Mouse (Mus musculus): ENCODE results near the gene Psmb9.
"Not testable (repeated sequence)": the region's sequence is repeated elsewhere in the genome, so short reads cannot be mapped to it uniquely, and the experiment has no call there.

Psmb9 gene

GRCm38 (mm10) chr17:34187261-34187916, at the start of gene Psmb9, which contains the start of gene Tap1:
Gene Psmb9, minus strand, starts transcription at chr17:34187764.
Gene Tap1, plus strand, starts transcription at chr17:34187553.
- peak; percentile 99 for DNase-seq (ENCODE audit: low spot score)

GRCm38 (mm10) chr17:34236691-34237090, 49.1 kb upstream of the Psmb9 start:
- DNase-seq (ENCODE audit: low spot score): peak; percentile 26

GRCm38 (mm10) chr17:34234926-34235325, 47.4 kb upstream of the Psmb9 start:
- peak; percentile 80 for DNase-seq (ENCODE audit: low spot score)

- DNase-seq (ENCODE audit: low spot score): peak; percentile 22
These were observed 44.5 kb upstream of the Psmb9 start for GRCm38 (mm10) chr17:34232021-34232420.

- peak; percentile 28 for DNase-seq (ENCODE audit: low spot score)
These were observed 43.4 kb upstream of the Psmb9 start for GRCm38 (mm10) chr17:34230971-34231370.

- DNase-seq (ENCODE audit: low spot score): peak; percentile 51
These were observed 38.3 kb upstream of the Psmb9 start for GRCm38 (mm10) chr17:34225911-34226310.

- DNase-seq (ENCODE audit: low spot score): peak; percentile 27
These were observed 37.9 kb upstream of the Psmb9 start for GRCm38 (mm10) chr17:34225426-34225825.

- no peak for DNase-seq (ENCODE audit: low spot score)
These were observed 37.3 kb upstream of the Psmb9 start for GRCm38 (mm10) chr17:34224816-34225215.

- DNase-seq (ENCODE audit: low spot score): not testable (repeated sequence)
These were observed 32.8 kb upstream of the Psmb9 start for GRCm38 (mm10) chr17:34220401-34220800.

GRCm38 (mm10) chr17:34219801-34220200, 32.2 kb upstream of the Psmb9 start:
- not testable (repeated sequence) for DNase-seq (ENCODE audit: low spot score)

- DNase-seq (ENCODE audit: low spot score): peak; percentile 79
These were observed 31.5 kb upstream of the Psmb9 start for GRCm38 (mm10) chr17:34219096-34219495.

GRCm38 (mm10) chr17:34218675-34219074, 31.1 kb upstream of the Psmb9 start:
- DNase-seq (ENCODE audit: low spot score): peak; percentile 61

GRCm38 (mm10) chr17:34217986-34218385, 30.4 kb upstream of the Psmb9 start:
- DNase-seq (ENCODE audit: low spot score): peak; percentile 38

GRCm38 (mm10) chr17:34217216-34217928, 29.8 kb upstream of the Psmb9 start:
- DNase-seq (ENCODE audit: low spot score): peak; percentile 31

GRCm38 (mm10) chr17:34215176-34215575, 27.6 kb upstream of the Psmb9 start:
- no peak for DNase-seq (ENCODE audit: low spot score)

GRCm38 (mm10) chr17:34213936-34214335, 26.4 kb upstream of the Psmb9 start:
- peak; percentile 35 for DNase-seq (ENCODE audit: low spot score)

- peak; percentile 36 for DNase-seq (ENCODE audit: low spot score)
These were observed 24.3 kb upstream of the Psmb9 start for GRCm38 (mm10) chr17:34211746-34212365.

- DNase-seq (ENCODE audit: low spot score): peak; percentile 30
These were observed 23.0 kb upstream of the Psmb9 start for GRCm38 (mm10) chr17:34210599-34210998.

- peak; percentile 58 for DNase-seq (ENCODE audit: low spot score)
These were observed 22.1 kb upstream of the Psmb9 start for GRCm38 (mm10) chr17:34209680-34210079.

GRCm38 (mm10) chr17:34208421-34208820, 20.9 kb upstream of the Psmb9 start:
- peak; percentile 29 for DNase-seq (ENCODE audit: low spot score)

GRCm38 (mm10) chr17:34207866-34208265, 20.3 kb upstream of the Psmb9 start:
- DNase-seq (ENCODE audit: low spot score): peak; percentile 33

GRCm38 (mm10) chr17:34207456-34207855, 19.9 kb upstream of the Psmb9 start:
- peak; percentile 31 for DNase-seq (ENCODE audit: low spot score)

- peak; percentile 37 for DNase-seq (ENCODE audit: low spot score)
These were observed 19.2 kb upstream of the Psmb9 start for GRCm38 (mm10) chr17:34206731-34207130.

All from testis, postnatal 10 days (tissue).